Mouse (Mus musculus): ENCODE measurements around the gene Dusp11.
"Not testable (repeated sequence)": the region's sequence is repeated elsewhere in the genome, so short reads cannot be mapped to it uniquely, and the experiment has no call there.

Dusp11 gene

DNA sequence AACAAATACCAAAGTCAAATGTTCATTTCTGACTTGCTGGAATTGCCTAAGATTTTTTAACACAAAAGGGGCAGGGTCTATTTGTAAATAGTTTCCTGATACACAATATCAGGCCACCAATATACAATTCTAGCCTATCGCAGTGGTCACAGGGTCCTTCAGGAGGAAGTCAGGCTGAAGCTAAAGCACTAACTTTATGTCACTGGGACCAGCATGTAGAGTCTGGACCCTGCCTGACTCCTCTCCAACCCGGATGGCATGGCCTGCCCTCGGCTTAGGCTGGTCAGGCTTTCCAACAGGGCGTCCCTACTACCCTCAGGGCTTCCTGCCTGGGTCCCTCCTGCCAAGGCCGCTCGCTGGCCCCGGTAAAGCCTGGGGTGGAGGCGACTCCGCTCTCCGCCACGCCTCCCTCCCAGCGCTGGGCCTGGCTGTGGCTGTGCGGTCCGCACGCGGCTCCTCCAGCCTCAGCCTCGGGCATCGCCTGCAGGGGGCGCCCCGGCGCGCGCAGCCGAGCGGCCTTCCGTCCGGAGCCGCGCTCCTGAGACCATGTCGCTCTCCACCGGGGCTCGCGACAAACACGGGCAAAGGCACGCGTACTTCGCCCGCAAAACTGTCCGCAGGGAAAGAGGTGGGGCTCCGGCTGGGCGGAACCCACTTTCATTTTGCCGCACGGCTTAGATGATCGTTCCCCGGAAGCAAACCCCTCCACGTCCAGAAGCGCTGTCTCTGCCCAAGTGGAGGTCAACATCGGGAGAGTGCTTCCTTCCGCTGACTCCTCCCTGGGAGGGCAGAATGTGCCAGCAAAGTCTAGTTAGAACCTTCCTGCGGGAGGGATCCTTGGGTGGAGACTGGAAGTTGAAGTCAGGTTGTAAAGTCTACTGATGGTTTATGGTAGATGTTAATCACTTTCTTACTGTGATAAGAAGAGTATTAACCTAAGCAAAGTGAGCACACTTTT, 24.7 kb downstream of the Dusp11 start:
- peak; percentile 51 for DNase-seq (ENCODE audit: low read depth)

DNA sequence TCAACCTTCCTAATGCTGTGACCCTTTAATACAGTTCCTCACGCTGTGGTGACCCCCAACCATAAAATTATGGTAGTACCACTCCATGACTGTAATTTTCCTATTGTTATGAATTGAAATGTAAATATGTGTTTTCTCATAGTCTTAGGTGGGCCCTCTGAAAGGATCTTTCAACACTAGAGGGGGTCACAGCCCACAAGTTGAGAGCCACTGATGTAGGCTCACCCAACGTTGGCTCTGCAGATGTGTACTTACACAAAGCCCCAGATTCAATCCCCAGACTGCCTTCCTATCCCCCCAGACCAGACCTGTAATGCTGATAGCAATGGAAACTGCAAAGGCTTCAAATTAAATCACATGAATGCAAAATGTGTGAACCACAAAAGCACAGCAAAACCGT, 25.8 kb downstream of the Dusp11 start:
- no peak for DNase-seq (ENCODE audit: low read depth)

DNA sequence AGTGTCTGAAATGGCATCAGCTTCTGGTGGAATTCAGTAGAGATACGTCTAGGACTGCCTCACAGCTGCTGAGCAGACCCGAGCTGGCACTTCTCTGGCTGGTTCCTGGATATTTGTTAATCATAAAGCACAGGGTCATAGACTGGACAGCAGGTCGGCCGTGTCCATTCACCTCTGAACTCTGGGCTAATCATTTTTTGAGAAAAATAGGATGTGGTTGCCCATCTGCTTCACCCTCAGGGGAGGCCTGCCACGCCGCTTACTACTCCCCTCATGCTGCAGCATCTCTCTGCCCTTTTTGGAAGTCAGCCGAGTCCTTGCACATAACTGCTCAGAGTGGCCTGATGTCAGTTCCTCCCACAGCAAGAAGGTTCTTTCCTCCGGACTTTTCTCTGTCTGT, 27.4 kb downstream of the Dusp11 start:
- DNase-seq (ENCODE audit: low read depth) = no peak

DNA sequence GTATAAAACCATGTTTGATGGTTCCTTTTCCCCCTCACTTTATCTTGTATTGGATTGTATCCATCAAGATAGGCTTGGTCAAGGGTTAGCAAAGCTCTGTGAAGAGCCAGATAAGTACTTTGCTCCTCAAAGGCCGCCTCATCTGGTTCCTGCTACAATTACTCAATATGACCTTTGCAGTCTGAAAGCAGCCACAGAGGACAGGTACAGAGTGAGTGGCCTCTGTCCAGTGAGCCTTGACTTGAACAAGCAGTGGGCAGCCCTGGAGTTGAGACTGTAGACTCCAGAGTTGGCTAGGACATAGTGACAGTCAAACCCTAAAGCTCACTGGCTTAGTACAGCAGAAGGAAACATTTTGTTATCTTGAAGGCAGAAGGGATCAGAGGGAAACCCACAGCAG, 32.2 kb downstream of the Dusp11 start:
- DNase-seq (ENCODE audit: low read depth) = no peak

DNA sequence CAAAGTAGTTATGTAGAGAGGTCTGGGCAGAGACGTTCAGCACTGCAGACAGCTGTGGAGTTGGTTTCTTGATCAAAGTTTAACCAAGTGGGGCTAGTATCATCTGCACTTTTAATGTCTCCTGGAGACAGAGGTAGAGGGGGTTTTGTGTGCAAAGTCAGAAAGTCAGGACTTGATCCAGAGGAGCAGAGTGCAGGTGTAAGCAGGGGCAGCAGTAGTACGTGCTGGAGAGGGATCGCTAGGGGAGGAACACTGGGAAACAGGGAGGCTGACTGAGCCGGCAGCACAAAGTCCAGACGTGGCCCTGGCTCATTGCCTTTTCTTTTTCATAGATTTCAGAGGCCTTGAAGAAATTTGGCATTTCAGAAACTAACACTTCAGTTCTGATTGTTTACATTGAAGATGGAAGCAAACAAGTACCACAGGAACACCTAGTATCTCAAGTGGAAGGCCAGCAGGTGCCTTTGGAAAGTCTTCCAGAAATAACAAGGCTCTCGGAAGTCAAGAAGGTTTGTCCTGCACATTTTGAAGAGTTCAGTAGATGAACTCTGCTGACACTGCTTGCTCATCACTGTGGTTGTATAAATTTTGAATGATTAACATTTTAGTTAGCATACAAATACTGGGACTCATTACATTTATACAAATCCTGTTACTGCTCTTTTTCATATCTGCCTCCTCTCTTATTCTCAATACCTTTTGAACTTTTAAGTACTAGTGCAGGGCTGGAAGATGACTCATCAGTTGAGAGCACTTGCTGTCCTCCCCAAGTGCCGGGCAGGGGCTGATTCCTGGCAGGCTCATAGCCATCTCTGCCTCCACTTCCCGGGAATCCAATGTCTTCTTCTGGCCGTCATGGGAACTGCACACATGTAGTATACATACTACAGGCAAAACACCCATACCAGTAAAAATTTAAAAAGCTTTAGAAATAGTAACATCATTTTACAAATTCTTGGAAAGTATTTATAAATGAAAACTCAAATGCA, 33.7 kb downstream of the Dusp11 start:
- DNase-seq (ENCODE audit: low read depth) = no peak

DNA sequence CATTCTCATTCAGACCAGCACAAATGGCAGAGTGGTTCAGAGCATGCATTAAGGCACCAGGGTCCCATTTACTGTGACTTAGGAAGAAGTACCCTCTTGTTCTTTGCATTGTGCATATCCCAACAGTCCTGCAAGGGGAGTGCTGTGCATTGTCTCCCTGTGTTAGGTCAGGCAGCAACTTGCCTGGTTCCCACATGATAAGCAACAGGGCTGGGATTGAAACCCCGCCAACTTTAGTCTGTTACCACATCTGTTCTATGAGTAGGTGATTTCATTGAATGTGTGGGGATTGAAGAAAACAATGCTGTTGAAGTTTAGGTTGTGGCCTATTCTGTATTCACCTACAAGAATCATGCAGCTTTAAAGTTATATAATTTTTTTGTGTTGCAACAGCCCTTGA, 34.8 kb downstream of the Dusp11 start:
- no peak for DNase-seq (ENCODE audit: low read depth)

DNA sequence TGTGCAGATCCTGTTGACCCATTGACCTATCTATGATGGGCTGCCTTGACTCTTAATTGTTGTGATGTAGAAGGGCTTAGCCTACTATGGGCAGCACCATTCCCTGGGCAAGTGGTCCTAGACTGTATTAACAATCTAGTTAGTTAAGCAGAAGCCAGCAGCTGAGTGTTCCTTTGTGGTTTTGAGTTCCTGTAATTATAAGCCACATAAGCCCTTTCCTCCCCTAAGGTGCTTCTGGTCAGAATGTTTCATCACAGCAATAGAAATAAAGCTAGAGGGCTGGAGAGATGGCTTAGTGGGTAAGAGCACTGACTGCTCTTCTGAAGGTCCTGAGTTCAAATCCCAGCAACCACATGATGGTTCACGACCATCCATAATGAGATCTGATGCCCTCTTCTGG, 37.8 kb downstream of the Dusp11 start:
- no peak for DNase-seq (ENCODE audit: low read depth)

DNA sequence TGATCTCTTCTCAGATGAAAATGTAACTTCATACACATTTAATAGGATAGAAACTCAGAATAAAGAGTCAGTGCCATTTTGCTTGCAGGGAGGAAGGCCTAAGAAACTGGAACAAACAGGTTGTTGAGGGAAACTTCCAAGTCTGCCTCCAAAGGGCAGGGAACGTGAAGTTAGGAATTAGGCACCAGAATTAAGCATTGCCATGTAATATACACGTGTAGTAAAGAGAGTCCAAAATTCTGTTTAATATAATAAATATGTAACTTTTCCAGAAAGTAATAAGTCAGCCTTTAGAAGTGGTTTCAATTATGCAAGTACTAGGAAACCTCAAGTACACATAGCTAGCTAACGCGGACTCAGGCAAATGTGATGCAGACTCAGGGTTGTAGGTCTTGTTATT, 42.1 kb downstream of the Dusp11 start:
- no peak for DNase-seq (ENCODE audit: low read depth)

DNA sequence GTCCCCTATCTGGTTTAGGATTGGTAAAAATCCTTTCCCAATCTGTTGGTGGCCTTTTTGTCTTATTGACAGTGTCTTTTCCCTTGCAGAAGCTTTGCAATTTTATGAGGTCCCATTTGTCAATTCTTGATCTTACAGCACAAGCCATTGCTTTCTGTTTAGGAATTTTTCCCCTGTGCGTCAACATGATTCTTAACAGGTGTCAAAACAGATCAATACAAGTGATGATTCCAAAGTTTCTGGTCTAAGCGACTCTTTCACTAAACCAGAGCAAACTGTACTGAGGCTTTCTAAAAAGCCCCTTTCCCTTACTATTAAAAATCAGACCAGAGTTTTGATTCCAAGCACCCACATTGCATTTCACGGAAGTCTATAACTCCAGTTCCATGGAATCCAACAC, 43.1 kb downstream of the Dusp11 start:
- not testable (repeated sequence) for DNase-seq (ENCODE audit: low read depth)

DNA sequence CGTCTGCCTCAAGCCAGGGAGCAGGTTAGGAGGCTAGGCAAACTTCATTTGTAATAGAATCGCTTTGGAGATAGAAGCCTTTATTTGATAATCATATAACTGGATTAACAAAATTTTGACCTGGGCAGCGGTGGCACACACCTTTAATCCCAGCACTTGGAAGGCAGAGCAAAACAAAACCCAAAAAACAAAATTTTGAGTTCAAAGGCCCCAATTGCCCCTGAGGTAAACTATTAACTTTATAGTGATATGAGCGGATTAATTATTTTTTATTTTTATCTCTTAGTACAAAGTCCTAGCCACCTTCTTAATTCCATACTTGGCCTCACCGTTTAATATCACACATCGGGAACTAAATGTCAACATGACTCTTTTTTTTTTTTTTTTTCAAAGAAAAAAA, 44.9 kb downstream of the Dusp11 start:
- no peak for DNase-seq (ENCODE audit: low read depth)

DNA sequence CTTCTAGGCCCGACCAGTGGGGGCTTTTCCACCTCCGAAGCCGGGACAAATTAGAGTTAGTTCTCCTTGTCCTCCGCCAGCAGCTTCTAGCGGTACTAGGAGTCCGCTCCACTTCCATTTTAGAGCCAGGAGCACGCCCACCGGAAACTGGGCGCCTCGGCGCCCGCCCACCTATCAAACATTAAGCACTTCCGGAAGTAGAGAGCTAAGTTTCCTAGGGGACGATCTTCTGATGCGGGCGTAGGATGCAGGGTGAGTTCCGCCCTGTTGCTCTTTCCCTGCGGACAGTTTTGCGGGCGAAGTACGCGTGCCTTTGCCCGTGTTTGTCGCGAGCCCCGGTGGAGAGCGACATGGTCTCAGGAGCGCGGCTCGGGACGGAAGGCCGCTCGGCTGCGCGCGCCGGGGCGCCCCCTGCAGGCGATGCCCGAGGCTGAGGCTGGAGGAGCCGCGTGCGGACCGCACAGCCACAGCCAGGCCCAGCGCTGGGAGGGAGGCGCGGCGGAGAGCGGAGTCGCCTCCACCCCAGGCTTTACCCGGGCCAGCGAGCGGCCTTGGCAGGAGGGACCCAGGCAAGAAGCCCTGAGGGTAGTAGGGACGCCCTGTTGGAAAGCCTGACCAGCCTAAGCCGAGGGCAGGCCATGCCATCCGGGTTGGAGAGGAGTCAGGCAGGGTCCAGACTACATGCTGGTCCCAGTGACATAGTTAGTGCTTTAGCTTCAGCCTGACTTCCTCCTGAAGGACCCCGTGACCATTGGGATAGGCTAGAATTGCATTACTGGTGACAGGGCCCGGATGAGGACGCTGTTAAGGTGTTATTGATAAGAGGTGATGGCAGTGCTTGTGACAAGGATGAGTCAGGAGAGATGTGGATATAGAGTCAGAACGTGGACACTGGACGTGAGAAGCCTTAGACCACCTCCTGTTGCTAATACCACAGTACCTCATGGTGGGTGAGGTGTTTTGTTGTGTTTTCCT, 45.6 kb downstream of the Dusp11 start, which contains the start of gene Nat8f1:
Nat8f1 (minus strand) TSS at position 149 of the 975 bp plus-strand sequence.
- DNase-seq (ENCODE audit: low read depth) = peak; percentile 79

DNA sequence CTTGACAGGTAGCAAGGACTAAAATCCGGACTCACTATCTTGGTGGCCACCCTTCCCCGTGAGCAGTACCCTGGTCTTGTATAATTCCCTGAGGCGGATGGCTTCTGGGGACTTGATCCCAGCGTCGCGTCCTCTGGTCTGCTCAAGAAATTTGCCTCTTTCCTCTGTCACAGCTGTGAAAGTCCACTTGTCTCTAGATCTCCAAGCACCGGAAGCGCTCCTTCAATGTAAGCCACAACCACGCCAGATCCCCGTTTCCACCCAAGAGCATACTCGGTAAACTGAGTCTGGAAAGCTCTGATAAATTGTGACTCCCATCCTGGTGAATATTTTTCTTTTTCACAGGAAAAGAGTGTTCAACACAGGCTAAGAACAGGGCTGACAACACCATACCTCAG, 46.3 kb downstream of the Dusp11 start:
- no peak for DNase-seq (ENCODE audit: low read depth)

DNA sequence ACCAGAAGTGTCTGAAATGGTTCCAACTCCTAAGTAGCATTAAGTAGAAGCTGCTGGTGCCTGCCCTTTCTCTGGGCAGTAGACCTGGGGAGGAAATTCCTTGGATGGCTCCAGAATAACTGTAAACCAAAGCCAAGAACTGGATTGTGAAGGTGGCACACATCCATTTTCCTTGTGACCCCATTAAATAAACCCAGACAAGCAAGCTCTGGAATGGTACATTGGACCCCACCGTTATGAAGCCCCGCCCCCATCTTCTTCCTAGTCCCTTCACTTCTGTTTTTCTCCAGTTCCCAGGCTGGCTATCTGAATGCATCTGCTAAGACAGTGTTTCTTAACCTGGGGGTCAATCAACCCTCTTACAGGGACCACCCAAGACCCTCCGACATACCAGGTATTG, 49.9 kb downstream of the Dusp11 start, which contains the start of gene Tprkb:
Tprkb (plus strand) TSS at position 279 of the 400 bp plus-strand sequence.
- peak; percentile 48 for DNase-seq (ENCODE audit: low read depth)

DNA sequence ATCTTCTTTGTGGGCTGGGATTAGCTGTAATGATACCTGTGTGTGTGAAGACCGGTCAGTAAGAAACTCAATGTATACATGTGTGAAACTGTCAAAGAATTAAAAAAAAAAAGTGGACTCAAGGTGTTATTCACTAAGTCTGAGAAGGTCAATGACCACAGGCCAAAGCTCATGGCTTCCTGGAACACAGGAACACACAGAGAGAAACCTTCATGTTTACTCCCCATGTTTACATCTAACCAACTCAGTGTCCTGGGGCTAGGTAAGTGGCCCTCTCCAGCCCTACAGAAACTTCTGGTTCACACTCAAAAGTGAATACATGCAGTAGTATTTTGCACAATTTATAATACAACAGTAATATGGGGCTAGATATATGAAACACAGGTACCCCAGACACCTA, 51.8 kb downstream of the Dusp11 start:
- no peak for DNase-seq (ENCODE audit: low read depth)

DNA sequence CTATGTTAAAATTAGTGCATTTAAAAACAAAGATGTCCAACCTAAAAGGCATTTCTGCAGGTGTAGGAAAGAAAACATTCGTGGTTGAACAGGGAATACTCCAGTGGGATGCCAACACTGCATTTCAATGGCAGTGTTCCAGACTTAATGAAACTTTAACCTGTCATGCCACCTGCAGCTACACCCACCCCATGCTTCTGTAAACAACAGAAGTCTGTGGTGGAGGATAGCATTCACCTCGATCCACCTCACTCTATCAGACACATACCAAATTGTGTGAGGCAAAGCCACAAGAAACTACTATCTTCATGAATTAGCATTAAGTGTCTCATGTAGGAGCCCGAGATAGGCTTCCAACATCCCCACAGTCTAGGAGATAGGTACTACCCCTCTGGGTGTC, 53.1 kb downstream of the Dusp11 start:
- no peak for DNase-seq (ENCODE audit: low read depth)

DNA sequence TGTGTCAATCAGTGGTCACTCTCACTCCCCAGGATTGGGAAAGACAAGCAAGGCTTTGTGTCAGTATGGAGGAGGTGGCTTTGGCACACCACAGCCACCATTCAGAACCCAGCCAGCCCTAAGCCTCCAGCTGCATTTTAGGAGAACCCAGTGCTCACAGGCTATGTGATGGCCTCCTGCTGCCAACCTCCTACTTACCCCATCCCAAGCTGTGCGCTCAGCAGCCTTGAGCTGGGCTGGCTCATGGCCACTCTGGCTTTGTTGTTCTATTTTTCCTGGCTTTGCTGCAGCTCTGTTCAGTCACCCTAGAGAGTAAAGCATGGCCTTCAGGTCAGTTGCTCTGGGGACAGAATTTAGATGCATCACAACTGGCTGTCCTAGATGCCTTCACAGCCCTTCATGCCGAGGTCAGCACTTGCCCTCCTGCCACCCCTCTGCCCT, 54.5 kb downstream of the Dusp11 start:
- peak; percentile 45 for DNase-seq (ENCODE audit: low read depth)

DNA sequence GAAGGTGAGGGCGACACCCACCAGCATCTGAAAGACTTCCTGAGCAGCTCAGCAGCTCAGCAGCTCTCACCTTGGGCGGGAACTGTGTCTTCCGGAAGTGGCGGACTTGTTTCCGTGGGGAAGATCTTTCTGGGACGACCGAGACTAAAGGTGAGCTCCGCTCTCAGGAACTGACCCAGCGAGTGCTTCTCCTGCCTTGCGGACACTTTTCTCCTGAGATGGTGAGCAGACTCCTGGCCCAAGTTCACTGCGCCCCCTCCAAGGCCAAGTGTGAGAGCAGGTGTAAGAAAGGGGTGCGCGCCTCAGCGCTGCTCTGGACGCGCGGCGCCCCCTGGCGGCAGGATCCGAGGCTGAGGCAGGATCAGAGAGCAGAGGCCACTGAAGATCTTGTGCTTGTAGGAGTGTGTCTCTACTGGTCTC, 56.8 kb downstream of the Dusp11 start, which contains the start of gene Nat8f4:
Nat8f4 (minus strand) TSS at position 243 of the 420 bp plus-strand sequence.
- DNase-seq (ENCODE audit: low read depth) = not testable (repeated sequence)

DNA sequence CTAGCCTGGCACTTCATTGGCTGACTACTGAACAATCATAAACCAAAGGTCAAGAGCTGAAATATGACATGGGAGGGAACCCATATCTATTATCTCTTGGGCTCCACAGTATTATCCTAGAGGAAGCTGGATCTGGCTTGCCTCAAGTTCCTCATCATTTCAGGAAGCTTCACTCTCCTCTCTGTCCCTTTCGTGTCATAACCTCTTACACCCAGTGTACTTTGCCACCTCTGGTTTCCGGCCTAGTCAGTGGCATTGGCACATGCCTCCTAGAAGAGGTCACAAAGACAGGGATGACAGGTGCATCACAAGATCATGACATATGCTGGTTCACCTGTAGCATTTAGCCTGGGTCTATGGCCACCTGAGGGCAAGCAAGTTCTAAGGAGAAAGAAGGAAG, 59.2 kb downstream of the Dusp11 start:
- no peak for DNase-seq (ENCODE audit: low read depth)

DNA sequence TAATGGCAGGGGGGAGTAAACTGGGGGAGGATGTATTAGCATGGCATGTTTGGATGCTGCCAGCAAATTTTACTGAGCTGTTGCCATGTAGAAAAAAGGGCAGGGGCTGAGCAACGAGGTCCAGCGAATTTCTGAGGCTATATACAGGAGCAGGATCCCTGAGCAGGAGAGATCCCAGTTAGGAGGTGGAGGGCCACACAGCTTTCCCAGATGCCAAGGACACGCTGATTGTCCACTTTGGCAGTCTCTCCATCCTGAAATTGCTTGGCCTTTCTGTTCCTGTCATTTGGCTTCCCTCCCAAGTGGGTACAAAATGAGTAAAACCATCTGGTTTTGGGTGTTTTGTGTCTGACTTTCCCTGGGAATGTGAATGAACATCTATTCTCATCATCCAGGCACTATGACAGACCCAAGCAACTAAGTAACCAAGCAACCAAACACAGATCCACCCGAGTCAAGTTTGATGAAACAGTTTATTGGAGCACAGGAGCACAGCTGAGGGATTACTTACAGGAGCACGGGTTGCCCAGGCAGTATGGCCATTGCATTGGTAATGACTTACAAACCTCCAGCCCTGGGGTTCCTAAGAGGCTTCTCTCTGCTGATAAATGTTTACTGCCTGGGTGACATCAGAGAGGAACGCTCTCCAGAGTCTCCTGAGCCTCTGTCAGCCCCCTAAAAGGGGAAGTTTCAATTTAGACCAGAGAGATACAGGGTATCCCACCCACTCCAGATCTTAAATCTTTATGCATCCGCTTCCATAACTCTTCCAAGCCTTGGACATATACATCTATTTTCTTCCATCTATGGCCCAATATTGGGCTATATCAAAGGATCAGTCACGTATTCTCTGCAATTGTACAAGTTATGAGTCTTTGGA, 62.6 kb downstream of the Dusp11 start:
- DNase-seq (ENCODE audit: low read depth) = peak; percentile 43

DNA sequence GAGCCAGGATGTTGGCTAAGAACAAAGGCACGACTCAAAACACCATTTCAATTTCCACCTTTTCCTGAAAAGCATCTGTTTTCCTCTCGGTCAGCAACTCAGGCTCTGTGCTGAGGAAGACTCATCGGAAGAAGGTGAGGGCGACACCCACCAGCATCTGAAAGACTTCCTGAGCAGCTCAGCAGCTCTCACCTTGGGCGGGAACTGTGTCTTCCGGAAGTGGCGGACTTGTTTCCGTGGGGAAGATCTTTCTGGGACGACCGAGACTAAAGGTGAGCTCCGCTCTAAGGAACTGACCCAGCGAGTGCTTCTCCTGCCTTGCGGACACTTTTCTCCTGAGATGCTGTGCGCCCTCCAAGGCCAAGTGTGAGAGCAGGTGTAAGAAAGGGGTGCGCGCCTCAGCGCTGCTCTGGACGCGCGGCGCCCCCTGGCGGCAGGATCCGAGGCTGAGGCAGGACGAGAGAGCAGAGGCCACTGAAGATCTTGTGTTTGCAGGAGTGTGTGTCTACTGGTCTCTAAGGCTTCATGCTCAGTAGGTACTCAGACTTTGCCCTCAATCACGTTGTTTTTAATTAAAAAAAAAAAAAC, 66.3 kb downstream of the Dusp11 start:
- DNase-seq (ENCODE audit: low read depth) = not testable (repeated sequence)

Measured in fibroblast of lung, adult 2 months (primary cell).